Mouse (Mus musculus) thymus, adult 2 months (tissue): ENCODE measurements around the gene Ms4a4b.

Experiments
- CTCF ChIP-seq: fragments of 200-500 bp; IDR thresholded peaks from 2 replicates; pipeline ENCODE4 v1.5.1; 2012; ENCODE audit warnings: mild to moderate bottlenecking, control low read depth, low read length, moderate library complexity, borderline replicate concordance; ENCODE audit not compliant: control insufficient read depth, poor library complexity, insufficient read depth; ENCODE audit errors: extremely low read depth
- POLR2A ChIP-seq: fragments of 200-500 bp; IDR thresholded peaks from 2 replicates; pipeline ENCODE4 v1.6.1; 2012; ENCODE audit warnings: mild to moderate bottlenecking, low read length, control low read depth, moderate library complexity; ENCODE audit not compliant: control insufficient read depth, poor library complexity, insufficient read depth; ENCODE audit errors: extremely low read depth

DNA sequence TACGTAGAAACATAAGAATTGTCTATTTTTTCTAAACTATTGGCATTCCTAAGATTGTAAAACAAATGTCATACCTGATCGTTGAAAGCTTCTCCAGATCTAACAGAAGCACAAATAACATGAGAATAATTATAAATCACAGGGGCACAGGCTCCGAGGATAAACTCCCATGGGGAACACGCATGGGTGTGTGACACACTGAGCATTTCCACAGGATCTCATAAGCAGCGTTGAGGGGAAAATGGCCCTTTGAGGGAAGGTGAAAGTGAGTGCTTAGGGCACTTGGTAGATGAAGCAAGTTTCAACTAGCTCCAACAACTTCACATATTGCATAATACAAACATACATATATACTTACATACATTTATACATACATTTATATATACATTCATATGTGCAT, 611 bp downstream of the Ms4a4b start:
- TF ChIP-seq CTCF (no peak), POLR2A (no peak)
